Mouse (Mus musculus) layer of hippocampus, adult 18-20 months (tissue): ENCODE results near the gene Magohb. TPM values are rescaled to one million over a fixed set of nuclear protein-coding genes. Genes with fewer than 3 reads are reported as not detected.

Source experiments
- DNase-seq, 2 experiments: peaks; one replicate each; pipeline ENCODE4 v3.0.0; 2022; ENCODE audit warnings: low spot score in 2 of 2
- total RNA-seq, 2 experiments: library from RNA; stranded (reverse); gene quantifications; 2 replicates each; pipeline ENCODE4 v1.2.3; 2021

Magohb gene
- total RNA-seq, 2 experiments from 2014 or later, result 9.2 to 12.6 TPM

GRCm38 (mm10) chr6:131262778-131263177 lies 30.3 kb downstream of the Magohb start:
- DNase-seq, result no peak

DNA sequence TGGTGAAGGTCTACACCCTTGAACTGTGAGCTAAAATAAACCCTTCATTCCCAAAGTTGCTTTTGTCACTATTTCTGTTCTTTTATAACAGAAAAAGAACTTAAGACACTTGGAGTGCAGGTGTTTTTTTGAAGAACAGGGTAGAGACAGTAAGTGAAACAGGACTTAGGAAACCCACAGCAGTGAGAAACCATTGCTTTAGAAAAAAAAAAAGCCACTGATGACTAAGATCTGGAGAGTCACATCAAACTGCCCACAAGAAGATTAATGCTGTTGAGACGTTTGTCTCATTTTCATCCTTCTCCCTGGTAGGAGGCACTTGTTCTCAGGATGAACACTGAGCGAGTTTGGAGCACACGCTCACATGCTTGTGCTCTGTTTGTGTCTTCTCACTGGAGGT lies 31.0 kb downstream of the Magohb start:
- DNase-seq, result no peak

GRCm38 (mm10) chr6:131247206-131247605 lies 45.8 kb downstream of the Magohb start, which contains the start of gene Klra2:
Gene Klra2, minus strand, starts transcription at chr6:131247362.
- DNase-seq, result no peak

DNA sequence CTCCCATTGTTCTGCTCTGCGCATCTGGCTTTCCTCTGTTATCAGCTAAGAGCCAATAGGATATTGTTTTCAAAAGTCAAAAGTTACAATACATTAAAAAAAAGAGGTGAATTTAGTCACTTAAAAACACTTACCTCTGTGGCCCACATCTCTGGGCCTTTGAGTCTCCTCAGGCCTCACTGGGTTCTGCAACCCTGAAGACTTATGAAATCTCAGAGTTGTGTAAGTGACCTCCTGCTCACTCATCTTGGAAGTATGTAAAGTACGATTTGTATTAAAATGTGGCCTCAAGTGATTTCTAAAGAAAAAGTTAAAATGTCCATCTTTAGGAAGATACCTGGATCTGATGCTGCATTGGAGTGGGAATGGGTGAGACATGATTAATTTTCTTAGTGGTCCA lies 48.0 kb downstream of the Magohb start:
- no peak for DNase-seq

Other genes starting within 250 kb of the Magohb start
- under 1 TPM; 0.30 to 0.36 TPM for gene Klra2, start 45.9 kb downstream of the Magohb start, total RNA-seq
- under 1 TPM; 0.32 to 0.41 TPM for gene Styk1, start 60.4 kb upstream of the Magohb start, total RNA-seq
- 10 to 100 TPM; 41.8 to 44.5 TPM for gene Ybx3, start 95.2 kb upstream of the Magohb start, total RNA-seq
- gene 5430401F13Rik, start 193.2 kb upstream of the Magohb start, total RNA-seq, result not detected
- gene Gm6619, start 193.2 kb upstream of the Magohb start, total RNA-seq, result not detected